Mouse (Mus musculus) layer of hippocampus, adult 6 months (tissue): Measurements from ENCODE around the gene Pcdh19. TPM values are rescaled to one million over a fixed set of nuclear protein-coding genes. Genes with fewer than 3 reads are reported as not detected.

Source experiments
- long read RNA-seq, 2 experiments: library from polyadenylated mRNA; unstranded; transcript quantifications; one replicate each; pipeline ENCODE4 v2.0.0; 2019 to 2020
- polyA plus RNA-seq: library from polyadenylated mRNA; unstranded; fragments of <200 nt; fragmentation: Nextera tagmentation; gene quantifications from 2 replicates; pipeline ENCODE4 v1.2.3, GENCODE M21; 2021

Pcdh19 gene
- 10.3 and 11.1 TPM in 2 replicates for polyA plus RNA-seq
- long read RNA-seq, experiment 1, full-length matches to known transcripts, result 5 of 42 reads
- long read RNA-seq, experiment 1, partial matches to known transcripts, result 24 of 42 reads
- long read RNA-seq, experiment 1, other reads (novel, unspliced or antisense), result 13 of 42 reads
- long read RNA-seq, experiment 2, full-length matches to known transcripts, result 24 of 58 reads
- long read RNA-seq, experiment 2, partial matches to known transcripts, result 12 of 58 reads
- long read RNA-seq, experiment 2, other reads (novel, unspliced or antisense), result 22 of 58 reads

DNA sequence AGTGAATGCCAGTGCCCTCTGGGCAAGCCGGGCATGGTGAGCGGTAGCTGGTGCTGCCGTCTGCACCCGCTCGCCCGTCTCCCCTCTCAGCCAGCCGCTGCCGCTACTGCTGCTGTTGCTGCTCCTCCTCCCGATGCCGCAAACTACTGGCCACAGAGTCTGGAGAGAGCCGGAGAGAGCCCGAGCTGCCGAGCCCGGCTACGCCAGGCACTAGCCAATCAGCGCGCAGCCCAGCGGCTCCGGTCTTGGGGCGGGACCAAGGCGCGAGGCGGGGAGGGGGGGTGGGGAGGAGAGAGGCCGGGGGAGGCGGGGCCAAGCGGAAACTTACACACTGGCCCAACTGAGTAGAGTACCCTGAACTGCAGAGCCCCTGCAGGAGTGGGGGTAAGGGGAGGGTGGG lies at the start of gene Pcdh19:
Pcdh19 (minus strand) TSS at position 148 of the 400 bp plus-strand sequence.

Other genes with a start within 250 kb of the Pcdh19 start
- gene Tnmd, start 162.0 kb upstream of the Pcdh19 start, polyA plus RNA-seq, result 0.34 and 0.36 TPM in 2 replicates
- gene Tspan6, start 209.4 kb upstream of the Pcdh19 start, polyA plus RNA-seq, result 30.9 and 34.6 TPM in 2 replicates
- 0.33 and 0.39 TPM in 2 replicates for gene Srpx2, start 219.4 kb upstream of the Pcdh19 start, polyA plus RNA-seq